24 mouse cellular contexts compared by ENCODE assay signal in genomic region chr6:94067741-94068450, GRCm38 (mm10).
DNase-seq lines count a peak whose midpoint lies in the region; ATAC-seq lines count a peak whose summit lies in the region.
"Had no signal": no experiment of that assay in that cellular context is flagged by ENCODE, and none has a peak within 500 bp of the region (broad histone marks: within the 10 kb centered on the region; RNA-seq: fewer than 3 reads in every experiment).

No protein-coding gene starts in this region.

- no peak overlapping the region for H3K4me2 ChIP-seq in heart, embryonic 12.5 days
- H3K4me2 ChIP-seq in limb, embryonic 12.5 days, result no peak overlapping the region
- H3K4me2 ChIP-seq: neural tube, embryonic 13.5 days had no signal

- H3K9me3 ChIP-seq in heart, embryonic 12.5 days (replicated peaks), result no peaks in the 10 kb centered on the region
- H3K9me3 ChIP-seq in embryonic facial prominence, embryonic 10.5 days, result no peaks in the 10 kb centered on the region
- no peaks in the 10 kb centered on the region for H3K9me3 ChIP-seq in limb, embryonic 12.5 days
- H3K9me3 ChIP-seq: midbrain, embryonic 10.5 days; neural tube, embryonic 13.5 days had no signal

- H3K4me1 ChIP-seq in heart, embryonic 12.5 days (replicated peaks), result peaks cover 69% of the 10 kb centered on the region
- H3K4me1 ChIP-seq in embryonic facial prominence, embryonic 10.5 days, result peaks cover 54% of the 10 kb centered on the region
- peaks cover 55% of the 10 kb centered on the region for H3K4me1 ChIP-seq in limb, embryonic 12.5 days (replicated peaks)
- H3K4me1 ChIP-seq: neural tube, embryonic 13.5 days had no signal

- 63% methylated on average over 8 of the region's 8 CpGs for WGBS in heart, embryonic 12.5 days
- whole genome bisulfite sequencing in embryonic facial prominence, embryonic 10.5 days, result 43% methylated on average over 8 of the region's 8 CpGs
- 15% methylated on average over 8 of the region's 8 CpGs for WGBS in limb, embryonic 12.5 days

- DNase-seq in heart, postnatal 10 days, result no peak
- peak; percentile 51 for DNase-seq in NIH3T3 (ENCODE audit: low read depth)
- peak; percentile 66 for DNase-seq in embryonic facial prominence, embryonic 10.5 days (ENCODE audit: low spot score)
- no peak for DNase-seq in layer of hippocampus, adult 11-12 months (ENCODE audit: low spot score)
- DNase-seq in adrenal gland, postnatal 4 days (ENCODE audit: low spot score in 2 of 2), result no peak
- DNase-seq: adrenal gland, adult 8-10 months; cerebellum, adult 18-20 months; cerebellum, postnatal 14 days; embryo, embryonic 11 days; gastrocnemius, postnatal 36 days; liver; liver, postnatal 0 days; retina, postnatal 1 day; thymus, postnatal 25 days had no signal

- peak overlapping the region; percentile 28; the same call in 1 of the 2 replicates for H3K27ac ChIP-seq in heart, embryonic 12.5 days (ENCODE audit: poor library complexity, severe bottlenecking)
- peak overlapping the region; percentile 65; the same call in 1 of the 2 replicates for H3K27ac ChIP-seq in embryonic facial prominence, embryonic 10.5 days (replicated peaks)
- H3K27ac ChIP-seq in limb, embryonic 12.5 days, result peak overlapping the region; percentile 35; the same call in 1 of the 2 replicates
- H3K27ac ChIP-seq: hindbrain, postnatal 0 days; midbrain, embryonic 10.5 days; neural tube, embryonic 13.5 days had no signal

- no peaks in the 10 kb centered on the region for H3K36me3 ChIP-seq in heart, embryonic 12.5 days
- no peaks in the 10 kb centered on the region for H3K36me3 ChIP-seq in embryonic facial prominence, embryonic 10.5 days (replicated peaks)
- no peaks in the 10 kb centered on the region for H3K36me3 ChIP-seq in limb, embryonic 12.5 days
- H3K36me3 ChIP-seq: midbrain, embryonic 10.5 days; neural tube, embryonic 13.5 days had no signal

- H3K9ac ChIP-seq in heart, embryonic 12.5 days, result no peak overlapping the region
- H3K9ac ChIP-seq in limb, embryonic 12.5 days (replicated peaks), result no peak overlapping the region
- H3K9ac ChIP-seq: liver, postnatal 0 days; neural tube, embryonic 13.5 days had no signal

- no peak overlapping the region for H3K4me3 ChIP-seq in heart, embryonic 12.5 days
- no peak overlapping the region for H3K4me3 ChIP-seq in embryonic facial prominence, embryonic 10.5 days
- no peak overlapping the region for H3K4me3 ChIP-seq in limb, embryonic 12.5 days (replicated peaks)
- H3K4me3 ChIP-seq: midbrain, embryonic 10.5 days; myocyte; neural tube, embryonic 13.5 days had no signal

- intact Hi-C loops in heart, postnatal 10 days (cut with DNase I), result no loop called here

- no peaks in the 10 kb centered on the region for H3K27me3 ChIP-seq in heart, embryonic 12.5 days (replicated peaks)
- no peaks in the 10 kb centered on the region for H3K27me3 ChIP-seq in embryonic facial prominence, embryonic 10.5 days (replicated peaks; ENCODE audit: low read depth, poor library complexity, severe bottlenecking)
- H3K27me3 ChIP-seq in limb, embryonic 12.5 days, result no peaks in the 10 kb centered on the region
- H3K27me3 ChIP-seq: neural tube, embryonic 13.5 days had no signal

- ATAC-seq in heart, embryonic 12.5 days (ENCODE audit: insufficient number of reproducible peaks, low FRiP score), result no peak
- 0 out of 2 replicates have a peak, but pooled peaks have one; percentile 58 for ATAC-seq in limb, embryonic 12.5 days (ENCODE audit: insufficient number of reproducible peaks, insufficient read depth, low FRiP score, low TSS enrichment, low read depth)
- ATAC-seq: activated CD4-positive, CD25-positive, alpha-beta regulatory T cell, adult 4 months; hindbrain, postnatal 0 days; intestine, postnatal 0 days; liver, postnatal 0 days; lung, postnatal 0 days; midbrain, embryonic 16.5 days had no signal

Comparison
In these comparisons a context has a peak if more than half of its experiments do, and no peak if none do; other contexts are left out.
1. DNase-seq: peak in NIH3T3 (single experiment) and embryonic facial prominence, embryonic 10.5 days (single experiment); none in heart, postnatal 10 days (0 of 2), layer of hippocampus, adult 11-12 months (single experiment) and adrenal gland, postnatal 4 days (0 of 2).
2. Peak in every context shown above with its lines, with median percentiles within 50 percentile points of each other: H3K27ac ChIP-seq.